Mouse (Mus musculus): ENCODE measurements at regions not wholly inside any gene's neighbourhood (a gene's known extent, or its start where the extent isn't known, plus 50 kb on each side); places are given as distances from the start of the nearest gene placed in this dataset.
A peak's percentile ranks its signal among the peaks of the same experiment; 100 is the strongest.

GRCm38 (mm10) chr4:55953701-55954100 is 421.4 kb upstream of the Klf4 start:
- no peak for DNase-seq (ENCODE audit: low spot score in 2 of 2)

- DNase-seq (ENCODE audit: low spot score in 2 of 2) = no peak
Measured at GRCm38 (mm10) chr4:55952220-55952619, 420.0 kb upstream of the Klf4 start.

GRCm38 (mm10) chr4:55941423-55941822 is 409.2 kb upstream of the Klf4 start:
- DNase-seq (ENCODE audit: low spot score in 2 of 2) = no peak

GRCm38 (mm10) chr4:55938383-55938782 is 406.1 kb upstream of the Klf4 start:
- no peak for DNase-seq (ENCODE audit: low spot score in 2 of 2)

- no peak for DNase-seq (ENCODE audit: low spot score in 2 of 2)
Measured at GRCm38 (mm10) chr4:55937833-55938232, 405.6 kb upstream of the Klf4 start.

- DNase-seq (ENCODE audit: low spot score in 2 of 2) = peak; percentile 5 to 19
Measured at GRCm38 (mm10) chr4:55929141-55929782, 397.0 kb upstream of the Klf4 start.

GRCm38 (mm10) chr4:55928670-55929069 is 396.4 kb upstream of the Klf4 start:
- DNase-seq (ENCODE audit: low spot score in 2 of 2) = peak in 1 of 2 experiments; percentile 20

GRCm38 (mm10) chr4:55928196-55928595 is 395.9 kb upstream of the Klf4 start:
- no peak for DNase-seq (ENCODE audit: low spot score in 2 of 2)

- DNase-seq (ENCODE audit: low spot score in 2 of 2) = no peak
Measured at GRCm38 (mm10) chr4:55927391-55927790, 395.1 kb upstream of the Klf4 start.

GRCm38 (mm10) chr4:55924974-55925373 is 392.7 kb upstream of the Klf4 start:
- no peak for DNase-seq (ENCODE audit: low spot score in 2 of 2)

GRCm38 (mm10) chr4:55921217-55921616 is 389.0 kb upstream of the Klf4 start:
- no peak for DNase-seq (ENCODE audit: low spot score in 2 of 2)

GRCm38 (mm10) chr4:55894116-55894885 is 362.0 kb upstream of the Klf4 start:
- no peak for DNase-seq (ENCODE audit: low spot score in 2 of 2)

- DNase-seq (ENCODE audit: low spot score in 2 of 2) = no peak
Measured at GRCm38 (mm10) chr4:55891656-55892055, 359.4 kb upstream of the Klf4 start.

GRCm38 (mm10) chr4:55887581-55887980 is 355.3 kb upstream of the Klf4 start:
- DNase-seq (ENCODE audit: low spot score in 2 of 2) = no peak

GRCm38 (mm10) chr4:55882541-55882940 is 350.3 kb upstream of the Klf4 start:
- no peak for DNase-seq (ENCODE audit: low spot score in 2 of 2)

GRCm38 (mm10) chr4:55875304-55875703 is 343.0 kb upstream of the Klf4 start:
- no peak for DNase-seq (ENCODE audit: low spot score in 2 of 2)

- no peak for DNase-seq (ENCODE audit: low spot score in 2 of 2)
Measured at GRCm38 (mm10) chr4:55874875-55875274, 342.6 kb upstream of the Klf4 start.

- no peak for DNase-seq (ENCODE audit: low spot score in 2 of 2)
Measured at GRCm38 (mm10) chr4:55874276-55874675, 342.0 kb upstream of the Klf4 start.

GRCm38 (mm10) chr4:55860055-55860454 is 327.8 kb upstream of the Klf4 start:
- no peak for DNase-seq (ENCODE audit: low spot score in 2 of 2)

GRCm38 (mm10) chr4:55859211-55859761 is 327.0 kb upstream of the Klf4 start:
- no peak for DNase-seq (ENCODE audit: low spot score in 2 of 2)

GRCm38 (mm10) chr4:55851430-55851829 is 319.2 kb upstream of the Klf4 start:
- DNase-seq (ENCODE audit: low spot score in 2 of 2) = no peak

- no peak for DNase-seq (ENCODE audit: low spot score in 2 of 2)
Measured at GRCm38 (mm10) chr4:55851027-55851426, 318.8 kb upstream of the Klf4 start.
